Mouse (Mus musculus): ENCODE results near the gene Nudt14. TPM values are rescaled to one million over a fixed set of nuclear protein-coding genes. Genes with fewer than 3 reads are reported as not detected.

Gene Nudt14
- 0.93 TPM for polyA plus RNA-seq (2014; fragmentation: Illumina TruSeq; extraction: RNeasy Lipid Tissue Mini Kit (QIAGEN cat#74804); ENCODE audit: low read depth, low replicate concordance)

DNA sequence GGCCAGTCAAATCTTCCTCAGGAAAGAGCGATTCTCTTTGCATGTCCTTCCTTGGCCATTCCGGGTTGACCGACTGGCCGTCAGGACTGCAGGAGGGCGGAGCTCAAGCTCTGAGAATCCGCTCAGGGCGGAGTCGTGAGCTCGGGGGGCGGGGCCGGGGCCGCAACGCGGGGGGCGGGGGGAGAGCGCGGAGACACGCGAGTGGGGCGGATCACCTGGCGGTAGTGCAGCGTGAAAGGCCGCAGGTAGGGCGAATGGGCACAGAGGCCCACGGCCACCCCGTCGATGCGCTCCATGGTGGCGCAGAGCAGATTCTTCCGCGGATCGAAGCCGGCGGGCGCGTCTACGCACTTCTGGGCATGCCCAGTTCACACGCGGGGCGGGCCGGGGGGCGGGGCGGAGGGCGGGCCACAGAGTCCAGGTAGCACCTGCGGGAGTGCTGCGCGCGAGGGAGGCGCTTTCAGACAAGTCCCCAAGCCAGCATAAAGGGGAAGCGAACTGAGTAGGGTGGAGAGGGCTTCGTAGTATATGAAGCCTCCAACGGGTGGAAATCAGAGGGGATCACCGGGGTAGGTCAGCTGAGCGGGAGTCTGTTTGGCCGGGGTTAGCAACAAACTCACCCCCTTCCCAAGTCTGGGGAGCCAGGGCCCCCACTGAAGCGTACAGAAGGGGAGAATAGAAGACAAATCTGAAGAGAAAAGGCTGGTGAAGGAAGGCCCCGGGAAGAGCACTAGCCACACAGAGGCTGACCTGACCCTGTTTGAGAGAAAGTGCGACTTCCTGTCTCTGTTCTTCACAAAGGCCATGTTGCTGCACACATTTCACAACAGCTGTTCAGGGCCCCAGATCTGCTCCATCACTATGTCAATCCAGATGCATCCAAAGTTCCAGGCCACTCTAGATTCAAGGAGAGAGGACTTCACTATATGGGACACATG lies at the start of gene Nudt14:
Gene Nudt14 (minus strand): TSS at position 349 of the 938 bp plus-strand sequence.

DNA sequence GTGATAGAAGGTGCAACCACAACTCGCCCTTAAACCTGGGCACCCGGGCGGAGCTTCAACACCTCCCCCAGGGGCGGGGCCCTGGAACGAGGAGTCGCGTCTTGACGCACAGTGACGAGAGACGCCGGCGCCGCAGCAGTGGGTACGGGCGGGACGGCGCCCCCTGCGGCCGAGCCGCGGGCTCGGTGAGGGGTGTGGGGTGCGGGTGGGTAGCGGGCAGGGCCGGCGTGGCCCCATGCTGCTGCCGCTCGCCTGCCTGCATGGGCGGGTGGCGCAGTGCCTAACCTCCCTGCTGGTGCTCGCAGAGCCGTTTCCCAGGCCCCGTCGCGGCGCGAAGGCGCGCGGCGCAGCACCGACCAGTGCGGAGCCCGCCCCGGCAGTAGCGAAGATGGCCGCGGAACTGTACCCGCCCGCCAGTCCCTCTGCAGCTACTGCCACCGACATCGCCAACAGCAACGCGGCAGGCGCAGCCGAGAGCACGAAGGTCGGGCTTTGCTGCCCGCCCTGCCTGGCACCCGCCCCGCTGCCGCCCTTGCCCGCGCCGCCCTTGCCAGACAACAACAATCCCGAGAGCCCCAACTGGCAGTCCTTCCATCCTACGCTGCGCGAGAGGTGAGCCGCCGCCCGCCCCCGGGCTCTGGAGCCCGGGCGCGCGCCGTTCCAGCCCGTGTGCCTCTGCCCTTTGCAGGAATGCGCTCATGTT lies 34.6 kb upstream of the Nudt14 start, which contains the start of gene Btbd6:
Gene Btbd6 (plus strand): TSS at position 112 of the 703 bp plus-strand sequence.

DNA sequence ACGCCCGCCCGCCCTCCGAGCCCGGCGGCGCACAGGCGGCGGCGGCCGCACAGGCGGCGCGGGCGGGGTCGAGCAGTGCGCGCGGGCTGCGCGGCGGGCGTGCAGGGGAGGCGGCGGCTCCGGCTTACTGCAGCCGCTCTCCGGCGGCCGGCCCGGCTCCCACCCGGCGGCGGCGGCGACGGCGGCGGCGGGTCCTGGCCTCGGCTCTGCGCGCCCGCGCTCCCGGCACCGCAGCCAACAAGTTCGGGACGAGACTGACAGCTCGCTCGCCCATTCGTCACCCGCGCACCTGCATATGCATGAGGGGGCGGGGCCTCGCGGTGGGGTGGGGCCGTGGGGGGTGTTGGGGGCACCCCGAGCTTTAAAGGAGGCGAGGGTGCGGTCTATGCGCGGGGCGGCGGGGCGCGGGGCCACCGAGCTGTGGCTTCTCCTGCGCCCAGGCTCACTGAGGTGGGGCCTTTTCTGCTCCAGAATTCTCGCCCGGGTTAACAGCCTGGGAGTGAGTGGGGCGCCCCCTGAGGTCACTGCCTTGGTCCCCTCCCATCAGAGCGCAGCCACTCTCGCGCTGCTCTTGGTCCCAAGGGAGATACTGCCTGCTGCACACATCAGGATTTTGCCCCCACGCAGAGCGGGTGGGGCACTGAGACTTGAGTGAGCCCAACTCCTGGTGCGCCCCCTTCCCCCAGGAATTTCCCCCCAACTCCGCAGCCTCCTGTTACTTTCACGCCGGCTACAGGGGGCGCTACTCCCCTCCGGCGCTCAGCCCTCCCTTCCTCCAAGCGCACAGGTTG lies 12.2 kb downstream of the Nudt14 start, which contains the start of gene Jag2:
Gene Jag2 (minus strand): TSS at position 215 of the 791 bp plus-strand sequence.

Other genes with a start within 250 kb of the Nudt14 start
- 12.4 TPM for gene Cep170b, start 221.7 kb downstream of the Nudt14 start, polyA plus RNA-seq (2014; fragmentation: Illumina TruSeq; extraction: RNeasy Lipid Tissue Mini Kit (QIAGEN cat#74804); ENCODE audit: low read depth, low replicate concordance)
- gene Pld4, start 181.5 kb downstream of the Nudt14 start, polyA plus RNA-seq (2014; fragmentation: Illumina TruSeq; extraction: RNeasy Lipid Tissue Mini Kit (QIAGEN cat#74804); ENCODE audit: low read depth, low replicate concordance): not detected
- 1.1 TPM for gene Ahnak2, start 139.5 kb downstream of the Nudt14 start, polyA plus RNA-seq (2014; fragmentation: Illumina TruSeq; extraction: RNeasy Lipid Tissue Mini Kit (QIAGEN cat#74804); ENCODE audit: low read depth, low replicate concordance)
- gene Clba1, start 133.2 kb downstream of the Nudt14 start, polyA plus RNA-seq (2014; fragmentation: Illumina TruSeq; extraction: RNeasy Lipid Tissue Mini Kit (QIAGEN cat#74804); ENCODE audit: low read depth, low replicate concordance): 1.9 TPM
- gene Cdca4, start 112.7 kb downstream of the Nudt14 start, polyA plus RNA-seq (2014; fragmentation: Illumina TruSeq; extraction: RNeasy Lipid Tissue Mini Kit (QIAGEN cat#74804); ENCODE audit: low read depth, low replicate concordance): 6.9 TPM
- not detected for gene Gpr132, start 73.9 kb downstream of the Nudt14 start, polyA plus RNA-seq (2014; fragmentation: Illumina TruSeq; extraction: RNeasy Lipid Tissue Mini Kit (QIAGEN cat#74804); ENCODE audit: low read depth, low replicate concordance)
- gene Jag2, start 12.3 kb downstream of the Nudt14 start, polyA plus RNA-seq (2014; fragmentation: Illumina TruSeq; extraction: RNeasy Lipid Tissue Mini Kit (QIAGEN cat#74804); ENCODE audit: low read depth, low replicate concordance): 0.12 TPM
- 1.1 TPM for gene Btbd6, start 34.4 kb upstream of the Nudt14 start, polyA plus RNA-seq (2014; fragmentation: Illumina TruSeq; extraction: RNeasy Lipid Tissue Mini Kit (QIAGEN cat#74804); ENCODE audit: low read depth, low replicate concordance)
- gene Brf1, start 58.6 kb upstream of the Nudt14 start, polyA plus RNA-seq (2014; fragmentation: Illumina TruSeq; extraction: RNeasy Lipid Tissue Mini Kit (QIAGEN cat#74804); ENCODE audit: low read depth, low replicate concordance): 20.1 TPM
- 7.3 TPM for gene Pacs2, start 72.4 kb upstream of the Nudt14 start, polyA plus RNA-seq (2014; fragmentation: Illumina TruSeq; extraction: RNeasy Lipid Tissue Mini Kit (QIAGEN cat#74804); ENCODE audit: low read depth, low replicate concordance)
- not detected for gene Tex22, start 132.4 kb upstream of the Nudt14 start, polyA plus RNA-seq (2014; fragmentation: Illumina TruSeq; extraction: RNeasy Lipid Tissue Mini Kit (QIAGEN cat#74804); ENCODE audit: low read depth, low replicate concordance)
- gene Mta1, start 156.2 kb upstream of the Nudt14 start, polyA plus RNA-seq (2014; fragmentation: Illumina TruSeq; extraction: RNeasy Lipid Tissue Mini Kit (QIAGEN cat#74804); ENCODE audit: low read depth, low replicate concordance): 21.4 TPM
- gene Crip2, start 198.1 kb upstream of the Nudt14 start, polyA plus RNA-seq (2014; fragmentation: Illumina TruSeq; extraction: RNeasy Lipid Tissue Mini Kit (QIAGEN cat#74804); ENCODE audit: low read depth, low replicate concordance): 0.58 TPM
- gene Crip1, start 204.2 kb upstream of the Nudt14 start, polyA plus RNA-seq (2014; fragmentation: Illumina TruSeq; extraction: RNeasy Lipid Tissue Mini Kit (QIAGEN cat#74804); ENCODE audit: low read depth, low replicate concordance): 0.82 TPM
- not detected for gene Tedc1, start 214.3 kb upstream of the Nudt14 start, polyA plus RNA-seq (2014; fragmentation: Illumina TruSeq; extraction: RNeasy Lipid Tissue Mini Kit (QIAGEN cat#74804); ENCODE audit: low read depth, low replicate concordance)
- not detected for gene Tmem121, start 243.8 kb upstream of the Nudt14 start, polyA plus RNA-seq (2014; fragmentation: Illumina TruSeq; extraction: RNeasy Lipid Tissue Mini Kit (QIAGEN cat#74804); ENCODE audit: low read depth, low replicate concordance)